Mouse (Mus musculus) heart, embryonic 12.5 days (tissue): ENCODE measurements at regions not wholly inside any gene's neighbourhood (a gene's known extent, or its start where the extent isn't known, plus 50 kb on each side); places are given as distances from the start of the nearest gene placed in this dataset.

Experiments
- ATAC-seq: fragments of 200-750 bp; cut with Nextera tagmentation; 2 replicates; pipeline ENCODE4 v1.8.0; 2017; ENCODE audit warnings: moderate TSS enrichment, moderate library complexity; ENCODE audit not compliant: insufficient number of reproducible peaks, low FRiP score
- H3K27ac ChIP-seq: fragments of 300-500 bp; sonication (generic); 2 replicates; pipeline ENCODE4 v1.5.1; 2016; ENCODE audit warnings: mild to moderate bottlenecking, moderate library complexity; ENCODE audit not compliant: poor library complexity, severe bottlenecking
- H3K27me3 ChIP-seq: fragments of 300-500 bp; sonication (generic); replicated peaks from 2 replicates; pipeline ENCODE4 v1.6.1; 2016; ENCODE audit warnings: mild to moderate bottlenecking, moderate library complexity
- H3K36me3 ChIP-seq: fragments of 300-500 bp; sonication (generic); 2 replicates; pipeline ENCODE4 v1.6.1; 2016; ENCODE audit warnings: mild to moderate bottlenecking, moderate library complexity
- H3K4me1 ChIP-seq: fragments of 300-500 bp; sonication (generic); replicated peaks from 2 replicates; pipeline ENCODE4 v1.6.1; 2016; ENCODE audit warnings: mild to moderate bottlenecking
- H3K4me2 ChIP-seq: fragments of 300-500 bp; sonication (generic); 2 replicates; pipeline ENCODE4 v1.6.1; 2016; ENCODE audit warnings: mild to moderate bottlenecking, moderate library complexity
- H3K4me3 ChIP-seq: fragments of 300-500 bp; sonication (generic); 2 replicates; pipeline ENCODE4 v1.5.1; 2016; ENCODE audit warnings: mild to moderate bottlenecking
- H3K9ac ChIP-seq: fragments of 300-500 bp; sonication (generic); 2 replicates; pipeline ENCODE4 v1.6.1; 2016; ENCODE audit warnings: mild to moderate bottlenecking, moderate library complexity
- H3K9me3 ChIP-seq: fragments of 300-500 bp; sonication (generic); replicated peaks from 2 replicates; pipeline ENCODE4 v1.6.1; 2016; ENCODE audit warnings: mild to moderate bottlenecking, moderate library complexity
- WGBS: fragments of 180-500 bp; shearing (Covaris S2); methylation state at CpG from one replicate; pipeline ENCODE4 v1.1.7; 2016; 5-methylcytosine and 5-hydroxymethylcytosine counted together

DNA sequence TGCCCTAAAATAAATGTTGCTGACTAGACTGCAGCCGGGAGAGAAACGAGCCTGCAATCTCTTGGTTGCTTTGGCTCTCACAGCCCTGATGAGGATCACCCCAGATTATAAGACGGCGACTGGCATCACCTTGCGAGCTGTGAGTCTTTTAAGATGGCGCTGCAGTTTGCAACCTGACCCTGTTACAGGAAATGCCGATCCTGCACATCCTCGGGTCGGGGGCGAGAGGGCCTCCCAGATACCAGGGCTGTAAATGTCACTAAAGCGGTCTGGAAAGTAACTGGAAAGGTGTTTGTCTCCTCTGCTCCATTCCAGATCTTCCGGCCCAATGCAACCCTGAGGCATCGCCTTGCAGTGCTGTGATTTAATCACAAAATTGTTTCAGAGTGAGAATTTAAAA is 53.4 kb downstream of the Cartpt start:
- Histone ChIP-seq H3K9ac (no peak overlapping the region), H3K4me2 (peak overlapping the region; percentile 56), H3K4me3 (no peak overlapping the region), H3K36me3 (no peaks in the 10 kb centered on the region), H3K27me3 (no peaks in the 10 kb centered on the region), H3K27ac (no peak overlapping the region), H3K9me3 (no peaks in the 10 kb centered on the region), H3K4me1 (peaks cover 24% of the 10 kb centered on the region)
- no peak for ATAC-seq
- WGBS = 13% methylated on average over 13 of the region's 13 CpGs

DNA sequence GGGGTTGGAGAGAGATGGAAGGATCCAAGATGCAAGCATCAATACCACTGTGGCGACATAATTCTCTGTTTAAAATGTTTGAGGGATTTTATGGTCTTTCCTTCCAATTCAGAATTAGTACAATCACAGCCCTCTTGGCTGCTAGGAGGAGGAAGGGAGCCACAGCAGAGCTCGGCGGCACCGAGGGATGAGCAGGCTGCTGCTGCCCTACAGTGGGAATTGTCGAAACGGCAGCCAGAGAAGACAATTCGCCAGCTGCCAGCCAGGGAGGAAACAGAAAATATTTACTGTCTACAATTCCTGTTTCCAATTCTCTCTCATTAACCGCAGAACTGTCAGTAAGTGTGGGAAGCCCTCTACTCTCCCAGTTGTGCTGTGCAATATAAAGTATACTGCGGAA is 58.3 kb downstream of the Cartpt start:
- Histone ChIP-seq H3K9me3 (no peaks in the 10 kb centered on the region), H3K27me3 (no peaks in the 10 kb centered on the region), H3K4me2 (no peak overlapping the region), H3K27ac (no peak overlapping the region), H3K4me1 (peaks cover 15% of the 10 kb centered on the region), H3K36me3 (no peaks in the 10 kb centered on the region), H3K4me3 (no peak overlapping the region), H3K9ac (no peak overlapping the region)
- no peak for ATAC-seq
- 38% methylated on average over 9 of the region's 9 CpGs for WGBS

DNA sequence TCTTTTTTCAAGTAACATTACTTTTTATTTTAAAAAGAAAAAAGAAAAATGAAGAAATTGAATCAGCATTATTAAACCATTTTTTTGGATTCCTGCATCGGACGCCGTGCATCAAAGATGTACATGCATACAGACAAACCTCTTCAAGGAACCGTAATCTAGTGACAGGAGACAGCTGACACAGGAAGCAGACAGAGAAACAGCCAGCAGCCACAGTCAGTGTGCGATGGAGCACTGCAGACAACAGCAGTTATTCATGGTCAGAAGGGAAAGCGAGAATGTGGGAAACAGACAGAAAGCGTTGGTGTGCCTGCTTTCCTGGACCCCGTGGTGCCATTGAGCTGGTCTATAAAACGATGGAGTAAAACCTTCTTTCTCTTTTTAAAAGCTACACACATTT is 61.4 kb downstream of the Cartpt start:
- no peak for ATAC-seq
- H3K27ac ChIP-seq = no peak overlapping the region
- 40% methylated on average over 9 of the region's 9 CpGs for WGBS
- peaks cover 9% of the 10 kb centered on the region for H3K4me1 ChIP-seq
- H3K4me3 ChIP-seq = no peak overlapping the region
- H3K9ac ChIP-seq = no peak overlapping the region
- no peaks in the 10 kb centered on the region for H3K36me3 ChIP-seq
- H3K4me2 ChIP-seq = no peak overlapping the region
- no peaks in the 10 kb centered on the region for H3K27me3 ChIP-seq
- peaks cover 13% of the 10 kb centered on the region for H3K9me3 ChIP-seq

DNA sequence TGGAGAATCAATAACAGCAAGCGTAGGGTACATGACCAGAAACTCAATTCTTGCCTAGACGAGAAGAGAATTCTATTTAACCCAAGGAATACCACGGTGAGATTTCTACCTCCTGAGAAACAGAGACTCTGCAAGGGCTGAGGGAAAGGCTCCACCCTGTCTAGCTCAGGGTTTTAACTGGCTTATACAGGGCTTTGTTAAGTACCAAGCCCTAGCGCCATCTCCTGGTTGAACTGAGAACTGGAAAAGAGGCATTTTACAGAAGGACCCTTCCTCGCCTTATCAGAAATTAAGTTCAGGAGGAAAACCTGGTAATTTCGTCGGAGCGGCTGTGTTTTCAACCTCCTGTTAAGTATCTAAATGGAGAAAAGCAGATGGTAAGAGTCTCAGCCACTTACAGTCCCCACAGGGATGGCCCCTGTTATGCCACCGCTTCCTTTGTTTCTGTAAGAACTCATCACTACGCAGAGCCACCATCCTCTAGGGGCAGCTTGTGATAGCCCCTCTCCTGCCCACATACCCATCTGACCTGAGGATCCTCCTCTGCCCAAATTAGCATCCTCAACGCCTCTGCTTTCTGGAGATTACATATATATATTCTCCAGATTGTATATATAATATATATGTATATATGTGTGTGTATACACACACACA is 63.0 kb downstream of the Cartpt start:
- H3K9me3 ChIP-seq = peaks cover 26% of the 10 kb centered on the region
- peaks cover 9% of the 10 kb centered on the region for H3K4me1 ChIP-seq
- H3K9ac ChIP-seq = no peak overlapping the region
- H3K36me3 ChIP-seq = no peaks in the 10 kb centered on the region
- no peaks in the 10 kb centered on the region for H3K27me3 ChIP-seq
- no peak overlapping the region for H3K4me2 ChIP-seq
- H3K4me3 ChIP-seq = no peak overlapping the region
- H3K27ac ChIP-seq = no peak overlapping the region
- 36% methylated on average over 11 of the region's 11 CpGs for WGBS
- ATAC-seq = peak; percentile 57; the same call in 1 of the 2 replicates

DNA sequence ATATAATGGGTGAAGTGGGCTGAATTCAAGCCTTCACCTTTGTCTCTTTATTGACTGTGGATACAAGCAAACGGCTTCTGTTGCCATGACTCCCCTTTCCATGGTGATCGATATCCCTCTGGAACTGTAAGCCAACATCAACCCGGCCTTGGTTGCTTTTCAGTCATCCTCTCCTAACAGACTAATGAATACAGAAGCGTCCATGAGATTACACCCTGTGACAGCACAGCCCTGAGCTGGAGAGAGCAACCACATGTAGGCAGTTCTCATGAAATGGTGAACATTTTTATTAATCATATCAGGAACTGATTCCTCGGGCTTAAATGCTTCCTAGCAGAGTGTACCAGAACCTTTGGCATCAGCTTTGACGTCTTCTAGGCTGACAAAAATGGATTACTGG is 63.7 kb downstream of the Cartpt start:
- Histone ChIP-seq H3K4me1 (peaks cover 6% of the 10 kb centered on the region), H3K27ac (no peak overlapping the region), H3K27me3 (no peaks in the 10 kb centered on the region), H3K9me3 (peaks cover 26% of the 10 kb centered on the region), H3K4me2 (no peak overlapping the region), H3K36me3 (no peaks in the 10 kb centered on the region), H3K4me3 (no peak overlapping the region), H3K9ac (no peak overlapping the region)
- WGBS = 74% methylated on average over 6 of the region's 6 CpGs
- no peak for ATAC-seq

DNA sequence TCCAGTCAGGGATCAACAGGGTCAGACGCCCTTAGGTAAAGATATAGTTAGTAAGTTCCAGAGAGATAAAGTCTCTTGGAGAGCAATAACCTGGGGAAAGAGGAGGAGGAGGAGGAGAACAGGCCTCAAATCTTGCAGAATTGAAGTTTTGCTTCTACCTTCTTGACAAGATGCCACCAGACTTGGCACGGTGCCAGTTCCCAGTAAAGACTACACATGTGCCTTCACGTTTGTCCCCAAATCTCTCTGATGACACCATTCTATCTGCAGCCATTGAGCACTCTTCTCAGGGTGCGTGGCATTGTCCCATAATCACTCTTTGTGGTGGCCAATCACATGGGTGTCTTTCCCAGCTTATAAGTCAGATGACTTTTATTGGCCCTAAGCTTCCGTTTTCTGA is 64.3 kb downstream of the Cartpt start:
- peaks cover 4% of the 10 kb centered on the region; the same call in 1 of the 2 replicates for H3K4me1 ChIP-seq
- H3K36me3 ChIP-seq = no peaks in the 10 kb centered on the region
- no peaks in the 10 kb centered on the region for H3K27me3 ChIP-seq
- H3K4me3 ChIP-seq = no peak overlapping the region
- WGBS = 70% methylated on average over 5 of the region's 5 CpGs
- H3K4me2 ChIP-seq = no peak overlapping the region
- H3K9me3 ChIP-seq = peaks cover 26% of the 10 kb centered on the region
- no peak for ATAC-seq
- H3K9ac ChIP-seq = no peak overlapping the region
- no peak overlapping the region for H3K27ac ChIP-seq

DNA sequence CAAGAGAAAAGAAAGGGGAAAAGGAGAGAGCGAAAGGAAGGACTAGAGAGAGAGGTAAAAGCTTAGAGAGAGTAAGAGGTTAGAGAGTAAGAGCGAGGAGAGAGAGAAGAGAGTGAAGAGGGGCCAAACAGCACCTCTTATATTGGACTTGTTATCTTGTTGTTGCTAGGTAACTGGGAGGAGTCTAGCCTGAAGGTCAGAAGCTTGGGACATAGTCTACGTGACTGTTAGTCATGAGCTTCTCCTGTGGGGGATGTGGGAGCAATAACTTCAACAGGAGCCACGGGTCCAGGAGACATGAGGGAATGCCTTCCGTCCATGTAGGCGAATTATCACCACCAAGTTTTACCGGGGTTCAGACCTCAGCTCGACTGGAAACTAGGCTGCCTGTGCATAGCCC is 65.4 kb downstream of the Cartpt start:
- no peak overlapping the region for H3K4me3 ChIP-seq
- H3K9me3 ChIP-seq = peaks cover 26% of the 10 kb centered on the region
- no peaks in the 10 kb centered on the region for H3K36me3 ChIP-seq
- no peak overlapping the region for H3K4me2 ChIP-seq
- no peaks in the 10 kb centered on the region for H3K27me3 ChIP-seq
- no peak for ATAC-seq
- no peak overlapping the region for H3K27ac ChIP-seq
- 0 out of 2 replicates have a peak, but pooled peaks cover under 1% of the 10 kb centered on the region for H3K4me1 ChIP-seq
- 79% methylated on average over 8 of the region's 8 CpGs for WGBS
- no peak overlapping the region for H3K9ac ChIP-seq

DNA sequence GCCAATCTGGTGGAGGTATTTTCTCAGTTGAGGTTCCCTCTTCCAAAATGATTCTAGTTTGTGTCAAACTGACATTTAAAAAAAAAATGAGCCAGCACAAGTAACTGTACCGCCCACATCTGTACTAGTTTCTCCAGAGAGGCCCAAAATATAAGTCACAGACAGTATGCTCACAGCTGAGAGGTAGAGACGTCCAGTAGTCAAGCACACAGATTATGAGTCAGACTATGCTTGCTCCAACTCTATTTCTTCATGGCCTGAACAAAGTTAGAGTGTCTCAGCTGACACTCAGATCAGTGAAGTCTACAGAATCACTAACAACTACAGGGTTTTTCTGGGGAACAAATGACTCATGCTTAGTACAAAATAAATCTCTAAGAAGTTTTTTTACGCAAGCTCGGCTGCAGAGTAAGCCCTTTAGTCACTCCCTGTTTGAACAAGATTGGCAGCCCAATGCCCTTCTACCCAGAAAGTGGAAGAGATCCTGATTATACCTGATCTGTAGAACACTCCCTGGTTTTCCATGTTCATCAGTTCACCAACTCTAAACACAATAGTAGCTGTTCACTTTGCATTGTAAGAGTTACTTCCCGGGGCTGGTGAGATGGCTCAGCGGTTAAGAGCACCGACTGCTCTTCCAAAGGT is 70.7 kb downstream of the Cartpt start:
- H3K4me3 ChIP-seq = no peak overlapping the region
- H3K4me1 ChIP-seq = no peaks in the 10 kb centered on the region
- H3K9ac ChIP-seq = no peak overlapping the region
- no peak for ATAC-seq
- H3K27me3 ChIP-seq = no peaks in the 10 kb centered on the region
- H3K9me3 ChIP-seq = peaks cover 19% of the 10 kb centered on the region
- no peak overlapping the region for H3K27ac ChIP-seq
- no peak overlapping the region for H3K4me2 ChIP-seq
- WGBS = 73% methylated on average over 7 of the region's 7 CpGs
- no peaks in the 10 kb centered on the region for H3K36me3 ChIP-seq

DNA sequence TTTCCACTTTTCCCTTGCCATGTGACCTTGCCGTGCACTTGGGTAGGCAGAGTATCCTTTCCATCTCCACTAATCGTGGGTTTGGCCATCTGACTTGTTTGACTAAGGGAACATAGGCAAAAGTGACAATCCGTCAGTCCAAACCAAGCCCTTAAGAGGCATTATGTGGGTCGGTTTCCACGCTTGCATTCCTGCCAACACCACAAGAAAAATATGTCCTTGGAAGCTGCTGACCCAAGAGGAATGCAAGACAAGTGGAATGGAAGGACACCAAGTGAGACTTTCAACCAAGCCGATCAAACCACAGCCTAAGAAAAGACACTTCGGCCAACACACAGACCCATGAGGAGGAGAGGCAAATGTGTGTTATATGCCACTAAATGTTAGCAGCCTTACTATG is 73.3 kb downstream of the Cartpt start:
- Histone ChIP-seq H3K27ac (no peak overlapping the region), H3K27me3 (no peaks in the 10 kb centered on the region), H3K4me1 (peaks cover 9% of the 10 kb centered on the region; the same call in 1 of the 2 replicates), H3K4me2 (no peak overlapping the region), H3K9me3 (no peaks in the 10 kb centered on the region), H3K36me3 (no peaks in the 10 kb centered on the region), H3K9ac (no peak overlapping the region), H3K4me3 (no peak overlapping the region)
- no peak for ATAC-seq
- 76% methylated on average over 7 of the region's 7 CpGs for WGBS

DNA sequence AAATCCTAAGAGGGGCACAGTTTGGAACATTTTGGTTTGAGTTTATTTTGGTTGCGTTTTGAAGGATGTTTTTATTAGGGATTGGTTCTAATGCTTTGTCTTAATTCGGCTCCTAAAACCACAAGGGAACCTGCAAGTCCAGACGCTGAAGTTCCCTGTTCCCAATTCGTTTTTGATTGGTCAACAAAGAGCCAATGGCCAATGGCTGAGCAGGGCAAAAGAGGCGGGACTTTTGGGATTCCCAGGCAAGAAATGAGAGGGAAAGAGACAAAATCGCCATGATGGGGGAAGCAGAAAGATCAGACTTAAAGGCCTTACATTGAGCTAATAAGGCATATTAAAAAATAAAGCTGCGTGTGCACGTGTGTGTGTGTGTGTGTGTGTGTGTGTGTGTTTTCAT is 76.3 kb downstream of the Cartpt start:
- Histone ChIP-seq H3K9me3 (no peaks in the 10 kb centered on the region), H3K4me2 (no peak overlapping the region), H3K4me3 (no peak overlapping the region), H3K27ac (no peak overlapping the region), H3K36me3 (no peaks in the 10 kb centered on the region), H3K9ac (no peak overlapping the region), H3K4me1 (peaks cover 9% of the 10 kb centered on the region; the same call in 1 of the 2 replicates), H3K27me3 (no peaks in the 10 kb centered on the region)
- ATAC-seq = no peak
- WGBS = 69% methylated on average over 8 of the region's 8 CpGs

DNA sequence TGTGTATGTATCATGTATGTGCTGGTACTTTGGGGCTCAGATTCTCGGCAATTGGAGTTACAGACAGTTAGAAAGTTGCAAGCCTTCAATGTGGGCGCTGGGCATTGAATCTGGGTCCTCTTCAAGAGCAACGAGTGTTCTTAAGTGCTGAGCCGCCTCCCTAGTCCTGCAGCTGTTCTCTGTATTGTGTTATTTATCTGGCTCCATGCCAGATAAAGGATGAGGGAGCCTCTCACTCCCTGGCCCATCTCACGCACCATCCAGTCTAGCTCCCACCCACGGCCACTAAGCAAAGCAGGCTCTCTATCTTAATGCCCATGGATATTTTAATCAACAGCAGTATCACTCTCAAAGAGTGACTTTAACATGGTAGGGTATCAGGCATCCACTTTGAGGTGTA is 84.2 kb downstream of the Cartpt start:
- Histone ChIP-seq H3K9me3 (peaks cover 4% of the 10 kb centered on the region; the same call in 1 of the 2 replicates), H3K9ac (no peak overlapping the region), H3K36me3 (no peaks in the 10 kb centered on the region), H3K4me2 (no peak overlapping the region), H3K27ac (no peak overlapping the region), H3K4me3 (no peak overlapping the region), H3K27me3 (no peaks in the 10 kb centered on the region), H3K4me1 (peaks cover 18% of the 10 kb centered on the region)
- ATAC-seq = no peak
- 42% methylated on average over 6 of the region's 6 CpGs for WGBS

DNA sequence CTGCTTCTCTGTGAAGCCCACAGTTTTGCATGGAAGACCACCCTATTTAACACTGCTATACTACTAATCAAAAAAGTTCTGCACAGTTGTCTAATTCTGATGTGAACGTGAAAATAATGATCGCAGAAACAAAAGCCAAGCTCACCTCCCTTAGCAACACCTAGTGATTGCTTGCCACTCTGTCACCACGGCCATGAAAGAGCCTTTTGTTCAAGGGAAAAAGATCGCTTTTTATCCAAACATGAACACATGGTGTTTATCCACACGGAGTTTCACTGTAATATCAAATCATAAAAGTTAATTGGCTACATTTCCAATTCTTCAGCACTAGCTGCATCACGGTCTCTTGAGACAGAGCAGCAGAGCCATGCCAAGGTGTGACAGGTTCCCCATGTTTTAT is 85.1 kb downstream of the Cartpt start:
- H3K4me1 ChIP-seq = peaks cover 18% of the 10 kb centered on the region
- H3K36me3 ChIP-seq = no peaks in the 10 kb centered on the region

More for the DNA sequence above, 85.1 kb downstream of the Cartpt start:
- Histone ChIP-seq H3K27ac (no peak overlapping the region), H3K4me3 (no peak overlapping the region), H3K27me3 (no peaks in the 10 kb centered on the region), H3K9ac (no peak overlapping the region), H3K9me3 (peaks cover 4% of the 10 kb centered on the region; the same call in 1 of the 2 replicates), H3K4me2 (no peak overlapping the region)
- no peak for ATAC-seq
- 74% methylated on average over 6 of the region's 6 CpGs for WGBS
